Mouse (Mus musculus): Measurements from ENCODE around the gene Slco3a1.

Gene Slco3a1

DNA sequence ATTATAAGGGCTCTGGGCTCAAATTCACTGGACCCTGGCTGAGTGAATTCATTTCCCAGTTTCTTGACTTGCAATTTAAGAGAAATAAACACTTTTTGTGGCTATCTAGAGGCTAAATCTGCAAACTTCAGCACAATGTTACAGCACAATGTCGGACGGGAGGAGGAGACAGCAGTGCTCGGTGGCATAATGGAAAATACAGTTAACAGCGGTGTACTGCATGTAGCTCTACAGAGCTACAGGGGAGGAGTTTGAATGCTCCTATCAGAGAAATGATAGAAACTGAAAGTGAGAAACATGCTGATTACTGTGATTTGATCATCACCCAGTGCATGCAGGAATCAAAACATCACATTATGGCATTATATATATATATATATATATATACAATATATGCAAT is 68.5 kb downstream of the Slco3a1 start:
- DNase-seq (ENCODE audit: low read depth), result peak; percentile 23

DNA sequence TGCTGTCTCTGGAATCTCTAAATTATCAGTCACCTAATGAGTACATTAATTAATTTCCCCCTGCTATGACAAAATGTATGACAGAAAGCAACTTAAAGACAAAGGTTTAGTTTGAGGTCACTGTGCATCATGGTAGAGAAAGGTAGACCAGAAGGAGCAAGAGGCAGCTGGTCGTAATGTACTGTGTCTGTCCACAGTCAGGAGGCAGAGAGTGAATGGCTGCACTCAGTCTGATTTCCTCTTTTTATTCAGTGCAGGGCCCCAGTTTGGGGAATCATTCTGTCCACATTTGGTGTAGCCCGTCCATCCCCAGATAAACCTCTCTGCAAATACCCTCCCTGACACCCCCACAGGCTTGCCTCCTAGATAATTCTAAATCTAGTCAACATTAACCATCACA is 68.9 kb downstream of the Slco3a1 start:
- no peak for DNase-seq (ENCODE audit: low read depth)

DNA sequence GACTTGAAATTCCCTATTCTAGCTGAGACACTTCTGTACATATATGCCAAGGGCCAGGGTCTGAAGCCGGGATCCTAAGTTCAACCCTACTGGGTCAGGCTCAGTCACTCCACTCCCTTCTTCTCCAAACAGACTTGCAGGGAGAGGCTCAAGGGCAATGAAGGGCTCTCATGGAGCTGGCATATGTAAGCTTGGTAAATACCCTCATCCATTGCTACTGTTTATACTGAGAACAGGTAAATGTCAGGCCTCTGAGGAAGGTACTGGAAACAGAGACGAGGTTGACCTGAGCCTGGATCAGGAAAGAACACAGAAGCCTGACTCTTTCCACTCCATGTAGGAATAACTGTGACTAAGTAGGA is 70.6 kb downstream of the Slco3a1 start:
- no peak for DNase-seq (ENCODE audit: low read depth)

DNA sequence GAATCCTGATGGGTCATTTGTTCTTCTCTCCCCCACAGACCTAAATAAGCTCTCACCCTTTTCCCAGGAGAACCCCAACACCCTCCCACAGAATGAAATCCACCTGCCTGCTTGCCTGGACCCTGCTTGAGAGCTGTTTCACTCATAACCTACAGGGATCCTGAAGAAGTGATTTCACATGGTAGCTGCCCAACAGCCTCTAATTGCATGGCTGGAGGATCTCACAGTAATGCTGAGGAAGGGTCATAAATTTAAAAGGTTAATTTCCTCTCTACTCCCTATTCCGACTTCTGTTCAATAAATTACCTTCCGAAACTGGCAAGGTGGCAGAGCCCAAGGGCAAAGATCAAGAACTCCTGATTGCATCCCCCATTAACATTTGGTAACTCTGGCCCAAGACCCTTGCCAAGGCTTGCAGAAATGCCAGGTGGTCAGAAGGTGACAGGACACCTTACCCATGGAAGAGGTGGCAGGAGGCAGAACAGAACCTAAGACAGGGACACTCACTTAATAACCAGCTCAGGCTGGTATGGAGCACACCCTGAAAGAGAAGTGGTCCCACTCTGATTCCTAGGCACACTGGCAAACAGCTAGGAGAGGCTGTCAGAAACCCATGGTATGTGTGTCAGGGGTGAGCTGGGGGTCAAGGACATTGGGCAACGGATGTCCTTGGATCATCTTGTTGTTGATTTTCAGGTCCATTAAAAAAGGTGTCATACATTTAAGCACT is 71.1 kb downstream of the Slco3a1 start:
- DNase-seq (ENCODE audit: low read depth), result no peak

DNA sequence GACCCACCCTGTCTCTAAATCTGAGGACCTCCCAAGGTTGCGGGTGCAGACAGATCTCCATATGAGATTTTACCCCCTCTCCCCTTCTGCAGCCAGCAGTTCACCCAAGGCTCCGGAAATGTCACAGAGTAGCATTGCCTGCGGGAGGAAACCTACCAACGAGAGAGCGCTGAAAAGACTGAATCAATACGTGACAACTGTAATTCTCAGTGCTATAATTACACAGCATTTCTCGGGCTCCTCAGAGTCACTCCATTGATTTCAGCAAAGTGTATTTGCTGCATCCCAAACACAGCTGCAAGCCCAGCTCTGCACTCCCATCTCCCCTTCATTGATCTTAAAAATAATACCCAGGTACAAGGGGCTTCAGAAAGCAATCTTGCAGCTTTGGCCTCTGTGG is 82.8 kb downstream of the Slco3a1 start:
- DNase-seq (ENCODE audit: low read depth), result no peak

DNA sequence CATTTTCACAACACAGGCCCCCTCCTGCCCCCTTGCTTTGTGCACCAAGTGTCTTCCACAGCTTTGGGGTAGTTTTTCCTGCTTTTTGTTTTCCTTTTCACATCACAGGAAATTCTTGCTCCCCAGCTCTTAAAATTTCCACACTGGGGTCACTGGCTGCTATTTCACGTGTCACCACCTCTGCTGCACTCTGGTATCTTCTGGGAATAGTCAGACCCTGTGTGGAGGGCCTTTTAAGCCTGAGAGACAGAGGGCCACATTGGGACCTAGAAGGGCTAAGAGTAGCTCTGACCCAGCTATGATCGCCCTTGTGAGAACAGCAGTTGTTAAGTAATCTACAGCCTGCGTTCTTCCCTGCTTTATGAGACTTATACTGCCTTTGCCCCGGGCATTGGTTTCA is 87.7 kb downstream of the Slco3a1 start:
- no peak for DNase-seq (ENCODE audit: low read depth)

DNA sequence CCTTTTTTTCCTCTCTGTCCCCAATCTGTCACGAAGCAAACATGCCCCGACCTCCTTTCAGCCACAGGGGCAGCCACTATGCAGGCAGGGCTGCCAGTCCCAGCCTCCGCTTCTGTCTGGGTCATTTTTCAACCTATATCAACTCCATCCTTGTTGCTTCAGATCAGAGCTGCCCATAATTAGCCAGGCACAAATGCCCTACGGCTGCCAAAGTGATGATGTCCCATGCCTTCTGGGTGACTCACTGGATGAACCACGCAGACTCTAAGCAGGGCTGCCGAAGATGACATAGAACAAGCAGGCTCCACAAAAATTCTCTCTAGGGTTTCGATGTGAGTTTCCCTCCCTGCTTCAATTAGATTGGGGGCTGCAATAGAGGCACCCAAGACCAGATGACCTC is 89.9 kb downstream of the Slco3a1 start:
- DNase-seq (ENCODE audit: low read depth), result no peak

DNA sequence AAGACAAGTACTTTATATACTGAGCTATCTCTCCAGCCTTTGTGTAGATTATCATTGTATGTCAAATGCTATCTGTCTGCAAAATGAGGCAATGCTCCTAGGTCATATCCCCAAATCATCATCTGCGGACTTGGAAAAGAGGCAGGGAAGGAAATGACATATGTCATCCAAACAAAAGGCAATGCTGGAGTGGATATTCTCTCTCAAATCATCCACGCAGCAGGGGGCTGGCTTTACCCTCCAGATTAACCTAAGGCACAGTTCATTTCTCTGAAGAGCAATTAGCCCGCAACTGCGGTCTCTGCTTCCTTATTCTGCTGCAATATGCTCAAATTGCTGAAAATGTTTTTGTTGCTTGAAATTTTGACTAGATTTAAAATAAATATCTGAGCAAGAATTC is 92.1 kb downstream of the Slco3a1 start:
- DNase-seq (ENCODE audit: low read depth), result no peak

DNA sequence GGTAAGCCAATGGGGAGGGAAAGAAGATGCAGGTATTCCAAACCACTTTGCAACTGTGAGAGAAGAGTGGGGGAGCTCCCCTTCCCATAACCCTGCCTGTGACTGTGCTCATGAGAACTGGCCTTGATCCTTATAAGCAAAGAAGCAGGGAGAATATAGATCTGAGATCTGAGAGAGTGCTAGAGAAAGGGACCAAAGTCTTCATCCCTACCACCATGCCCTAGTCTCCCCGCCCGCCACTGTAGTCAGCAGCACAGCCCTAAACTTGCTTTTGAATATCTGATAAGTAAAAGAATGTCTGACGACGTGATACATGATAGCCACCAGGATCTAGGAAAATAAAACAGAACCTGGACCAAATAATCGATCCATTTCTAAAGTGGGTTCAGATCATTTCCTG is 92.8 kb downstream of the Slco3a1 start:
- no peak for DNase-seq (ENCODE audit: low read depth)

DNA sequence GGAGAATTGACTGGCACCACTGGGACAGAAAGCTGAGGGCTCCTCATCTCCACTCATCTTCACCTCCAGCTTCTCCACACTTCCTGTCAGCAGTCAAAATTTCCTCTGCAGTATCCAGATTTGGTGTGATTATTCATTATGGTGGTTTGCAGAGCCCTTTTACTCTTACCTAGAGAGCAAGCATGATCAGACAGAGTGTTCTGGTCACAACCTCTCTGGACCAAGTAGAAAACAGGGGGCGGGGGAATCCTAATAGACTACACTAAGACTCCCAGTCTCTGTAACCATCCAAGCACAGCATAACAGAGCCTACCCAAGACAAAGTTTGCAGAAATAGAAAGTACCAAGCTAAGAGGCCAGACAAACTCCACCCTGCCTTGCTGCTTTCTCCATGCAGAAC is 93.4 kb downstream of the Slco3a1 start:
- DNase-seq (ENCODE audit: low read depth), result no peak

DNA sequence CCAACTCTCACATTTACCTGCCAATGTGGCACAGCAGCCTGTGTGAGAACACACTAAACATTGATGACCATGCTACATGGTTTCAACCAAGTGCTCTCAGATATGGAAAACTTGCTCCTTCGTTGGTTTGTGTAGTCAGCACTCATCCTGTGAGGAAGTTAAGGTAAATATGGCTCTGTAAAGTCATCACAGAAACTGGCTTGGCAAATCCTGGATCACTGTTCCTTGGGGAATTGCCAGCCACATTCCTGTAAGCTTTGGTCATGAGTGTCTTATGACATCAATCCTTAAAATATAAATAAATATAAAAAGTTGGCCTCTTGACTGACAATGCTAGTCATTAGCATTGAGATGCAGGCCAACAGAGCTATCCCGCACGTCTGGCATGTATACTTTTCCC is 94.8 kb downstream of the Slco3a1 start:
- no peak for DNase-seq (ENCODE audit: low read depth)

DNA sequence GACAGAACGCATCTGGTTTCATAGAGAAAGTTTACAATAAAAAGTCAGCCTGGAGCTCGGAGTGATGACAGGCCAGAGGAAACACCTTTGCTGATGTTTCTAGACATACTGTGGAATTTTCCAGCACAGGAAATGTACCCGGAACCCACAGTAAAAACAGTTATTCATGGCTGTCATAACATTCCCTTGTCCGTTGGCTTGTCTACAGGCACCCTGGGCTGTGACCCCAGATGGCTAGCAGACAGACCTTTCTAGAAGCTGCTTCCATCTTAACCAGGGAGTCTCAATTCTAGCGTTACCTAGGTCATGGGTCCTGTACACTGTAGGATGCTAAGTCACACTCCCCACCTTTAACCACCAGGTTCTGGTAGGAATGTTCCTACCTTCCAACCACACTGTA is 95.3 kb downstream of the Slco3a1 start:
- no peak for DNase-seq (ENCODE audit: low read depth)

DNA sequence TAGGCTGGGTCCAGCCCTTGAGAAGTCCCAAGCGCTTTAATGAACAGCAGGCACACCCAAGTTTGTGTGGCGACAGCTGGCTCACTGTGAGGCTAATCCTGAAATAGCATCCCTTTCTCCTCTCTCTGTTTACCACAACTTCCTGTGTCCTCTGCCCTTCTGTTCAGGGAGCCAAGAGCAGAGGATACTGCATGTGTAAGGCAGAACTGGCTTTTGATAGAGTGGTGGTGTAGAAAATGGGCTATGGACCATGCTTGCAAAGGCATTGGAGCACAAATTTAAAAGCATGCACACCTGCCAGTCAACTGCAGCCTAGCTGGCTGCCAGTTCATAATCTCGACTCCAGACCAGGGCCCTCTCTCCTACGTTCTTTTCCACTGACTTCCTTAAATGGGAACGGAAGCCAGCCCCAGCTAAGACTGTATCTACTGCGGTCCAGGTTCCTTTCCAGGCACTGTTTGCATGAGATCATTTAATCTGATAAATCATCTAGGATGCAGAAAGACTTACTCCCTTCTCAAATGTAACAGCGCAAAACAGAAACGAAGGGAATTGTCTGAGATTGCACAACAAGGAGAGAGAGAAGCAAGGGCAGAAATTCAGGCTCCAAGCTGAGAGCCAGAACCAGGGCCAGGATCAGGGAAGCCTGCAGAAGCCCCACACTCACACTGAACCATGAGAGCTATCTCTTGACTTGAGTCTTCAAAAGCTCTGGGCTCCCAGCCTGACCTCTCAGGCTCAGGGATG is 95.9 kb downstream of the Slco3a1 start:
- no peak for DNase-seq (ENCODE audit: low read depth)

DNA sequence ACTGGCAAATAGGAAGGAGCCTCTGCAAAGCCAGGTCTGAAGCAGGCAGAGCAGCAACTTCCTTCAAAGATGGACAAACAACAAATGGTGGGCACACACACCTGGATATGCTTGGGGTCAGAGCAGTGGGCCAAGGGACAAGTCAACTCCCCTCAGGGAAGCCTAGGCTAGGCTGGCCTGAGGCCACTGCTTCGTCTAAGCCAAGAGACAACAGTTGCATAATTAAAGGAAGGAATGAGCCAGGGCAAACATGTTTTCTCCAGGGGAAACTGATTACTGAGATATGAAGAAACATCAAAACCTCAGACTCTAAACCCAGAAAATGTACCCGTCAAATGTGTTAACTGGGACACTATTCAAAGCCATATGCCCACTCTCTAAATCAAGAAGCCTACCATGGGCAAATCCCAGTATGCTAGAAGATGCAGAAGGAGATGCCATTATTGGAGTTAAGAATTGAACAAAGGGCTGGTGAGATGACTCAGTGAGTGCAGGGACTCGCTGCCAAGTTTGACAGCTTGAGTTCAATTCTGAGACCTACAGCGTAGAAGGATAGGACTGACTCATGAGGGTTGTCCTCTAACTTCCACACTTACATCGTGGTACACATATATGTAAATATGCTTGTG is 97.1 kb downstream of the Slco3a1 start:
- DNase-seq (ENCODE audit: low read depth), result no peak

DNA sequence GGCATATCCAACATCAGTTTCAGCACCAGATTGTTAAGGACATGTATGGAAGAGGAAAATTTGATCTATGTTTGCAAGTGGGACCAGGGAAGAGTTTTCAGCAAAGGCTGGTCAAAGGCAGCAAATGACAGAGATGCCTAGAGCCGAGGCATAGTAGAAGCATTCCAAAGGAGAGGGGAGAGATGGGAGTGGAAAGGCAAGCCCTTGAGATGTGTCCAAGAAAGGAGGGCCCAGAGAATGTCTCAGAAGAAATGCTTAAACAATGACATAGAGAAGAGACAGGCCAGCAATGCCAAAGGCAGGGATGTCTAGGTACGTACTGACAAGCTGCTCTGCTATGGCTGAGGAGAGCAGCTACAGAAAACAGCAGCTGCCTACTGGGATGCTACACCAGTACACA is 97.8 kb downstream of the Slco3a1 start:
- DNase-seq (ENCODE audit: low read depth), result no peak

DNA sequence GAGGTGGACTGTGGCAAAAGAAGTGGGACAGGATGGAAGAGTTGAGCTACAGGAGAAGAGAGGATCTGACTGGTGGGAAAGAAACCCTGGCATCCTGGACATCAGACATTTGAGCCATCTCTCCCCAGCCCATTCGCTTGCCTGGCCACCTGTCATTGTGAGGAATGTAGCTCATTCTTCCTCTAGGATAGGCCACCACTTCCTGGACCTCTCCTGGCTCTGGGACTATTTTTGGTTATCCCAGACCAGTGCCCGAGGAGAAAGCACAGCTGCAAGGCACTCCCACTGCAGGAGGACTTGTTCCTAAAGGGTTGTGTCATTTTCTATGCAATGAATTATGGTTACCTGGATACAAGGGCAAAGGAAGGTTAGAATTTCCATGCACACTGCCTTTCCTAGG is 103.5 kb downstream of the Slco3a1 start:
- DNase-seq (ENCODE audit: low read depth), result no peak

DNA sequence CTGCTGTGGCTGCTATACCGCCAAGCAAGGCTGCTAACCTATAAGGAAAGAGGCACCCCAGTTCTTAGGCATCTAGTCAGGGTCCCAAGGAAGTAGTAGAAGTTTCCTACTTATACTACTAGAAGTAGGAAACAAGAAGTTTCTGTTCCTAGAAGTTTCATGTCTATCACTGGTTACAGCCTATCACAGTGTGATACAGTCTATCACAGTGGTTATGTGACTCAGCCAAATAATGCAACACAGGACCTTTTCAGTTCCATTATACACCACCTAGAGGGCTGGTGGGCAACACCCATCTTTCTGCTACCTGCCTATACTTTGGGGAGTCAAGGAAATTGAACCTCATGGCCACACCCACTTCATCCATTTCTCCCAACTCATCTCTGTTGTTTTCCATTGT is 104.8 kb downstream of the Slco3a1 start:
- no peak for DNase-seq (ENCODE audit: low read depth)

DNA sequence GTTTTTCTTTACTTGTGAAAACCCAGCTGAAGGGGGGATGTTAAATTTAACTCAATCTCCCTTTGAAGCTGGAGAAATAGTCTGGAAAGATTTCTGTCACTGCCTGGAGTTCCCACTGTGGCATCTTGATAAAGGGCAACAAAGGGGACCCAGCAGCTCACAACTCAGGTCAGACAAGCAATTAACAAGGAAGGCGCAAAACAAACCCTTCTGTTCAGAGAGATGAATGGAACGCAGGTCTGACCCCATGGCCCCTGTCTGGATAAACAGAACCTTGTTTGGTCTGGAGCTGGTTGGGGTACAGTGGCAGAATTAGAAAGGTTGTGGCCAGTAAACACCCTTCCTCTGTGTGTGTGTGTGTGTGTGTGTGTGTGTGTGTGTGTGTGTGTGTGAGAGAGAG is 106.8 kb downstream of the Slco3a1 start:
- DNase-seq (ENCODE audit: low read depth), result no peak

DNA sequence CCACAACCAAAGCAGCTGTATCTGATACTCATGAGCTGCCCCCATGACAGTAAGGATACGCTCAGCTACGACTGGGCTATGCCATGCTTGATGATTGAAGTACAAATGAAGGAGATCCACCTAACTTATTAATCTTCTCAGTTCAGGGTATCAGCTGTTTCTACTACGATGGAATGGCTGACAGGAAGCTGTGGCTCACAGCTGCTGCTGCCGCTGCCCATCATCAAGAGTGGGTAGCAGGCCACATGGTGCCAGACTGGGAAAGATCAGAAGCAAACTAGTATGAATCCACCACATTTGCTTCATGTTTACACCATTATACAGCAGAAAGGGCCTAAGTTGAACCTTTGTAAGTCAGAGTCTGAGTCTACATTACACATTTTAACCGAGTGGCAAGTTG is 109.4 kb downstream of the Slco3a1 start:
- no peak for DNase-seq (ENCODE audit: low read depth)

DNA sequence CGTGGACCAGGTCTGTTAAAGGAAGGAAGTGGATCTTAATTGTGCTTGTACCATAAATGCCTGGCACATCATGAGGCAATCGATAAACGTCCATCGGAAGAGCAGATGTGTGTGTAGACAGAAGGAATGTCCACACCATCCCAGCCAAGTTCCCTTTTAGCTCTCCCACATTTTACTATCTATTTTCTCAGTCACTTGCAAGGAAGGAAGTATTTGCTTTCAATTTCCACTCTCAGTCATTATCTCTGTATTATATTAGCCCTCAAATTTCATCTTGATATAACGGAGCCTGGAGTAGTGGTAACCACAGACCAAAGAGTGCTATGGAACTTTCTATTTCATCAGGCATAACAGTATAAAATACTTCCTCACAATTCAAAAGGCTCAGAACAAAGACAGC is 112.2 kb downstream of the Slco3a1 start:
- DNase-seq (ENCODE audit: low read depth), result no peak

DNA sequence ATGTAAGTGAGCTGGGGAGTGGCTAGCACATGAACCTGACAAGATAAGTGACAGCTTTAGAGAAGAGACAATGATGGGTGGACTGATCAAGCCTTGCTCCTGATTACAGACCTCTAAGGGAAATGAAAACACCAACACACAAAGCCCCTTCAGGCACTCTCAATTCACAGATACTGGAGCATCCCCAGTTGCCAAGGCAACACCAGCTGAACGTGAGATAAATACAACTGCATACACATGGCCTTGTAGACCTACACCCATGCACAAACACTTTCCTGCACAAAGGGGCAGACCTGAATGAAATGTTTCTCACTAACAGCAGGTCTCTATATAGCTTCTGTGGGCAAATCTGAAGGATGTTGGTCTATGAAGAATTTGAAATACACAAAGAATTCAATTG is 117.0 kb downstream of the Slco3a1 start:
- DNase-seq (ENCODE audit: low read depth), result no peak

DNA sequence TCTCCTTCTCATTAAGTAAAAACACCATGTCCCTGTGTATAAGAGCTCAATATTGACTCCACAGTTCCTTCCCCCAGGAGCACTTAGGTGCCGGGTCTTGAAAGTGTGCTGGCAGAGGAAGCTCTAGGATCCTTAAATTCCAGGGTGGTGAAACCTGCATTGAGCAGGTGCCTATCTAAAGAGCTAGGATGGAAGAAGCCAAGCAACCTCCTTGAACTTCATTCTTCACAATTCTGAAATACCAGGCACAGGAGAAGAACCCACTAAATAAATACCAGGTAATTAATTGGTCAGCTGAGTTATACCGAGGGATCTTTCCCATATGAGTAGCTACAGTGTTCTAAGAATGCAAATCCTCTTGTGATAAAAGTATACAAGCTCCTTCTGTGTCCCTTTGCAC is 117.9 kb downstream of the Slco3a1 start:
- DNase-seq (ENCODE audit: low read depth), result no peak

DNA sequence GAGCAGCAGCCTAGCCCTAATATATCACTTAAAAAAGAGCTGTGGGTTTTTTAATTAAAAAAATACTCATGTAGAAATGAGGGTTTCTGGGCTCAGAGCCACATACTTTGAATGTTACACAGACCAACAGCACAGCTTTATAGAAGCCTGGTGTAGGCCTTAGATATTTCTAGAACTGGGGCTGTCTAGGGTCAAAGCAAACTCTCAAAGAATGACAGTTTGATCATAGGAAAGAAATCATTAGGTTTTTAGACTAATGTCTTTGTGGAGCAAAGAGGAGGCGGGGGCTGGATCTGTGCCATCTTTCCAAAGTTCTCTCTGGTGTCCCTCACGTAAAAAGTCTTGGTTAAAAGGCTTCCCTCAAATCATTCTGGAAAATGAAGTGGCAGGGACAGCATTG is 121.6 kb downstream of the Slco3a1 start:
- DNase-seq (ENCODE audit: low read depth), result no peak

DNA sequence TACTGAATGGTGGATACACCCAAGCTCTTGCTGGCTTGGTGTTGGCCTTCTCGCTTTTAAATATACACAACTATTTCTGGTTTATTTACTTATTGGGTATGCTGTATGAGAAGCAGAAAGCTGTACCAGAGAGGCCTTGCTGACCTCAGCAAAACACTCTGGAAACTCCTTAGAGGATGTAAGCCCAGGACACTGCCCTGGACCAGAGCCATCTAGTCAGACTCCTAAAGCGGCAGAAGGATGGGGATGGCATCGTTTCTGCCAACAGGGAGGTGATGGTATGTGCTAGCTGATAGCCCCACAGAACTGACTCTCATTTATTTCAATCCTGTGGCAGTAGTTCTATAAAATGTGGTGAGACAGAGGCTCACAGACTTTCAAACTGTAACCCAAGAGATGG is 125.3 kb downstream of the Slco3a1 start:
- DNase-seq (ENCODE audit: low read depth), result no peak
